Mouse (Mus musculus) heart, embryonic 14.5 days (tissue): ENCODE data around the gene Ascc3. TPM values are rescaled to one million over a fixed set of nuclear protein-coding genes. Genes with fewer than 3 reads are reported as not detected.

Experiments used
- ATAC-seq: fragments of 200-750 bp; cut with Nextera tagmentation; 2 replicates; pipeline ENCODE4 v1.8.0; 2017; ENCODE audit warnings: low read depth, moderate TSS enrichment; ENCODE audit not compliant: insufficient number of reproducible peaks, insufficient read depth, low FRiP score
- H3K27ac ChIP-seq, 2 experiments: fragments of 200-500 bp in 1 of 2; fragments of 300-500 bp in 1 of 2; sonication (generic) in 1 of 2; replicated peaks in 1 of 2; 2 replicates each; pipeline ENCODE4 v1.5.1; 2012 to 2014; ENCODE audit warnings: low read depth in 2 of 2, low read length in 2 of 2, control low read depth in 1 of 2, mild to moderate bottlenecking in 1 of 2, mixed read lengths in 1 of 2; ENCODE audit not compliant: control insufficient read depth in 1 of 2, insufficient read depth in 1 of 2
- H3K27me3 ChIP-seq: fragments of 300-500 bp; sonication (generic); 2 replicates; pipeline ENCODE4 v1.6.1; 2014; ENCODE audit warnings: mild to moderate bottlenecking, low read length, control low read depth; ENCODE audit not compliant: control insufficient read depth, insufficient read depth
- H3K36me3 ChIP-seq: fragments of 300-500 bp; sonication (generic); 2 replicates; pipeline ENCODE4 v1.6.1; 2014; ENCODE audit warnings: mild to moderate bottlenecking, control low read depth, low read length, mixed read lengths; ENCODE audit not compliant: control insufficient read depth, insufficient read depth
- H3K4me1 ChIP-seq, 2 experiments: fragments of 200-500 bp in 1 of 2; fragments of 300-500 bp in 1 of 2; sonication (generic) in 1 of 2; 2 replicates each; pipeline ENCODE4 v1.6.1; 2012 to 2014; ENCODE audit warnings: low read length in 2 of 2, control low read depth in 1 of 2, mixed read lengths in 1 of 2; ENCODE audit not compliant: control insufficient read depth in 2 of 2, insufficient read depth in 2 of 2
- H3K4me2 ChIP-seq: fragments of 300-500 bp; sonication (generic); 2 replicates; pipeline ENCODE4 v1.6.1; 2014; ENCODE audit warnings: mild to moderate bottlenecking, low read length
- H3K4me3 ChIP-seq, 2 experiments: fragments of 200-500 bp in 1 of 2; fragments of 300-500 bp in 1 of 2; sonication (generic) in 1 of 2; 2 replicates each; pipeline ENCODE4 v1.5.1; 2012 to 2014; ENCODE audit warnings: low read length in 2 of 2, mild to moderate bottlenecking in 2 of 2, control low read depth in 1 of 2, low read depth in 1 of 2, moderate library complexity in 1 of 2; ENCODE audit not compliant: control insufficient read depth in 1 of 2, insufficient read depth in 1 of 2
- H3K9ac ChIP-seq: fragments of 300-500 bp; sonication (generic); 2 replicates; pipeline ENCODE4 v1.6.1; 2014; ENCODE audit warnings: mild to moderate bottlenecking, low read length
- H3K9me3 ChIP-seq: fragments of 300-500 bp; sonication (generic); 2 replicates; pipeline ENCODE4 v1.6.1; 2016; ENCODE audit warnings: low read length, control low read depth; ENCODE audit not compliant: control insufficient read depth
- WGBS: fragments of 180-500 bp; shearing (Covaris S2); extraction: QIAGEN DNeasy Blood & Tissue Kit; methylation state at CpG from one replicate; pipeline ENCODE4 v1.1.7; 2014; 5-methylcytosine and 5-hydroxymethylcytosine counted together
- polyA plus RNA-seq: library from polyadenylated mRNA; unstranded; fragments of >200 nt; fragmentation: Nextera tagmentation; extraction: Ambion mirVana; gene quantifications from 2 replicates; pipeline ENCODE4 v1.2.1, GENCODE M21; 2014

Gene Ascc3
- polyA plus RNA-seq, result 16.6 and 19.0 TPM in 2 replicates

- WGBS, result under 1% methylated on average over 66 of the region's 79 CpGs
- Histone ChIP-seq H3K36me3 (no peaks in the 10 kb centered on the region), H3K9me3 (no peaks in the 10 kb centered on the region), H3K4me3 (peak within 1 kb of the TSS; percentile 87 to 93), H3K9ac (peak within 1 kb of the TSS; percentile 86), H3K27ac (peak within 1 kb of the TSS; percentile 92 to 93), H3K4me1 (peaks cover 0 to 5% of the 10 kb centered on the region in 2 experiments; a peak in 3 of 4 replicates), H3K27me3 (no peaks in the 10 kb centered on the region), H3K4me2 (peak within 1 kb of the TSS; percentile 73)
- ATAC-seq, result peak; percentile 98
These were observed at the start of gene Ascc3 for GRCm38 (mm10) chr10:50592355-50593293. Gene Ascc3 (plus strand): TSS chr10:50592669.

DNA sequence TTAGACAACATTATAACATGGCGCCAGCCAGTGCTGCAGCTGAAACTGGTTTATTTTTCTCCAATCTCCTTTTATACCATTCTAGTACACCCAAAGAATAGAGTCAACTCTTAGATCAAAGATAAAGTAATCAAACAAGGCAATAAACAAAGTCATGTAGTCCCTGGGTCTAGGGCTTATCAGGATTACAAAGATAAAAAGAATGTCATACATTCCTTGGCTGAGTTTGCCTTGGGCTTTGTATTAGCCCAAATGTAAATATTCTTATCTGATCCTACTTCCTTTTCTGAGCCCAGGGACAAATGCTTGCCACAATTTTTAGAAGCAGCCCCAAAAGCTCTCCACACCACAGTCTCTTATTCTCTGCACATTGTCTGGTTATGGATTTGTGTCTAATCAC is 7.7 kb upstream of the Ascc3 start:
- no peak overlapping the region for H3K4me3 ChIP-seq
- no peak for ATAC-seq
- 69% methylated on average over 1 of the region's 1 CpGs for WGBS

DNA sequence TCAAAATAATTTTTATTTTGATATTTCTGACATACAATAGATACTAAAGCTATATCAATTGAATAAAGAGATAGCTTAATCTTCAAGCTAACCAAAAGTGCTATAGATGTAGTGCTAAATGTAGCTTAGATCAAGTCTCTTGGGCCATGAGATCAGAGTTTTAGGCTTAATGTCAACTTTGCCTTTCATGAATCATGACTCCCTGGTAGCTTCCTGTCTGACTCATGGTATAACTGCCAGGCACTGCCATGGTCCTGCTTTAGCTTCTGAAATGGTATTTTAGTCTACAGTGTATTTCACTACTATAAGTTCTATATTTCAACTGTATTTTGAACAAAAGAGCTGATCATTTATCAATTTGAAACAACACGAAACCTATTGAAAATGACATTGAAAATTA is 5.9 kb upstream of the Ascc3 start:
- Histone ChIP-seq H3K4me1 (no peaks in the 10 kb centered on the region), H3K27me3 (no peaks in the 10 kb centered on the region), H3K4me3 (no peak overlapping the region), H3K4me2 (no peak overlapping the region), H3K27ac (no peak overlapping the region), H3K9me3 (no peaks in the 10 kb centered on the region), H3K9ac (no peak overlapping the region), H3K36me3 (no peaks in the 10 kb centered on the region)
- WGBS, result 76% methylated on average over 1 of the region's 1 CpGs
- no peak for ATAC-seq

More for the DNA sequence above, 7.7 kb upstream of the Ascc3 start:
- Histone ChIP-seq H3K4me2 (no peak overlapping the region), H3K4me1 (no peaks in the 10 kb centered on the region), H3K27me3 (no peaks in the 10 kb centered on the region), H3K9me3 (no peaks in the 10 kb centered on the region), H3K27ac (no peak overlapping the region), H3K9ac (no peak overlapping the region), H3K36me3 (no peaks in the 10 kb centered on the region)

GRCm38 (mm10) chr10:50593371-50593770 is 902 bp downstream of the Ascc3 start:
- H3K4me1 ChIP-seq, result peaks cover 0 to 5% of the 10 kb centered on the region in 2 experiments; a peak in 3 of 4 replicates
- H3K27ac ChIP-seq, result no peak overlapping the region
- peak overlapping the region; percentile 11 to 87 for H3K4me3 ChIP-seq
- no peaks in the 10 kb centered on the region for H3K9me3 ChIP-seq
- no peak for ATAC-seq
- no peaks in the 10 kb centered on the region for H3K27me3 ChIP-seq
- H3K9ac ChIP-seq, result peak overlapping the region; percentile 86
- H3K36me3 ChIP-seq, result no peaks in the 10 kb centered on the region
- H3K4me2 ChIP-seq, result peak overlapping the region; percentile 73
- 67% methylated on average over 12 of the region's 12 CpGs for WGBS

DNA sequence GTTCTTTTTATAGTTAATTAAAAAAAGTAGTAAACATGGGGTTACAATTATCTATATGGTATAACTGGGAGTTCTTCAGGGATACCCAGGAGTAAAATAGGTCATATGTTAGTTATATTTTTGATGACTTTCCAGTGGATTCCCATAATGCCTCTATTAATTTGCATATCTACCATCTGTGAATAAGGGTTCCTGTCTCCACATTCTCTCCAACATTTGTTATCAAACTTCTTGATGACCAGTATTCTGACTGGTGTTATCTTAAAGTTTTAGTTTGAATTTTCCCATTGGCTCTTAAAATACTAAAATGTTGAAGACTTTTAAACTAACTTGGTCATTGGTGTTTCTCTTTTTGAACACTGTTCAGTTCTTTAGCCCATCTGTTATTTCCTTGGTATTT is 2.9 kb downstream of the Ascc3 start:
- H3K4me3 ChIP-seq, result no peak overlapping the region
- peaks cover 0 to 5% of the 10 kb centered on the region in 2 experiments; a peak in 3 of 4 replicates for H3K4me1 ChIP-seq
- H3K4me2 ChIP-seq, result no peak overlapping the region
- H3K36me3 ChIP-seq, result no peaks in the 10 kb centered on the region
- H3K9me3 ChIP-seq, result no peaks in the 10 kb centered on the region
- H3K9ac ChIP-seq, result no peak overlapping the region
- no peak for ATAC-seq
- no peaks in the 10 kb centered on the region for H3K27me3 ChIP-seq
- no peak overlapping the region for H3K27ac ChIP-seq

DNA sequence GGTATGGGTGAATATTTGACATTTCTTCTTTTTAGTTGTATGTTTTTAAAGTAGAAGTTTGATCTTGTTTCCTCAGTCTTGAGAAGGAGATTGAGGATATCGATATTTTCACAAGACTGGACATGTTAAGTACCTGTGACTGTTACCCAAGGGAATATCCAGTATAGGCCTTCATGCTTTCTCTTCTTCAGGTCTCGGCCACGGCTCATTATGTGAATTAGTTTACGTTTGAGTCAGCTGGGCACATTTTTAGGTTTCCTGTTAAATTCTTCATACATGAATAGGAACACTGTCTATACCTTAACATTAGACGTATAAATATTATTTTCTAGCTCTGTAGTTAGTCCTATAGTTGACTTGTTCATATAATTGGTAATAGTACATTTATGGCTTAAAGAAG is 12.4 kb downstream of the Ascc3 start:
- Histone ChIP-seq H3K9ac (no peak overlapping the region), H3K27ac (no peak overlapping the region), H3K4me3 (no peak overlapping the region), H3K27me3 (no peaks in the 10 kb centered on the region), H3K4me1 (no peaks in the 10 kb centered on the region), H3K4me2 (no peak overlapping the region), H3K9me3 (no peaks in the 10 kb centered on the region; the same call in 1 of the 2 replicates), H3K36me3 (peaks cover 3% of the 10 kb centered on the region; the same call in 1 of the 2 replicates)
- 93% methylated on average over 5 of the region's 5 CpGs for WGBS
- no peak for ATAC-seq

DNA sequence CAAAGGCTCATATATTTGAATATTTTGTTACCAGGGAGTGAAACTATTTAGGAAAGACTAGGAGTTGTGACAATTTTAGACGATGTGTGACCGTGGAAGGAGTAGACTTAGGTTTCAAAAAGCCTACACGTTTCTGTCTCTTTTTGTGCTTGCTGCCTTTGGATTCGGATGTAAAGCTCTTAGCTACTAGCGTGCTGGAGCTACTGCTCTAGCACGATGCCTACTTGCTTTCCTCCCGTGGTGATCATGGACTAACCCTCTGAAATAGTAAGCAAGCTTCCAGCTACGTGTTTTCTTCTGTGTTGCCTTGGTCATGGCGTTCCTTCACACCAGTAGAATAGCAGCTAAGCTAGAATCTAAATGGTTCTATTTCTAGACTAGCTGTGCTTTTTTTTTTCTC is 21.4 kb downstream of the Ascc3 start:
- Histone ChIP-seq H3K27me3 (no peaks in the 10 kb centered on the region), H3K9ac (no peak overlapping the region), H3K4me1 (no peaks in the 10 kb centered on the region), H3K27ac (no peak overlapping the region), H3K36me3 (peaks cover 9% of the 10 kb centered on the region), H3K4me2 (no peak overlapping the region), H3K4me3 (no peak overlapping the region), H3K9me3 (no peaks in the 10 kb centered on the region)
- WGBS, result 90% methylated on average over 9 of the region's 9 CpGs
- no peak for ATAC-seq
